Mouse (Mus musculus): Measurements from ENCODE around the gene Olfr503. TPM values are rescaled to one million over a fixed set of nuclear protein-coding genes. Genes with fewer than 3 reads are reported as not detected.

The Olfr503 gene
- polyA plus RNA-seq (2015; fragmentation: Illumina TruSeq; extraction: RNeasy Lipid Tissue Mini Kit (QIAGEN cat#74804); ENCODE audit: insufficient read depth, low read depth, low replicate concordance): not detected

DNA sequence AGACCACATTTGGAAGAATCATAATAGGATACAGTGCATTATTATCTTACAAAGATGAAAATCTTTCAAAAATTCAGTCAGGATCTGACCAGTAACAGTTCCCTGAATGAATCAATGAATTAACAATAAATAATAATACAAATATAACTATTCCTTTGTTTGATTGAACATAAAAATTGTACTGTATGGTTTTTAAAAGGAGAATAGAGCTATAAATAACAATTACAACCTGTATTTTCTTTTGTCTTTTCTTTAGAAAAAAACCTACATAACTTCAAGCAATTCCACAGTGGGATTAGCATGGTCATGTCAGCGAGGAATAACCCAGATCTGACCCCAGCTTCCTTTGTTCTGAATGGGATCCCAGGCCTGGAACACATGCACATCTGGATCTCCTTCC, at the start of gene Olfr503:
Olfr503 (plus strand) TSS at position 301 of the 400 bp plus-strand sequence.

DNA sequence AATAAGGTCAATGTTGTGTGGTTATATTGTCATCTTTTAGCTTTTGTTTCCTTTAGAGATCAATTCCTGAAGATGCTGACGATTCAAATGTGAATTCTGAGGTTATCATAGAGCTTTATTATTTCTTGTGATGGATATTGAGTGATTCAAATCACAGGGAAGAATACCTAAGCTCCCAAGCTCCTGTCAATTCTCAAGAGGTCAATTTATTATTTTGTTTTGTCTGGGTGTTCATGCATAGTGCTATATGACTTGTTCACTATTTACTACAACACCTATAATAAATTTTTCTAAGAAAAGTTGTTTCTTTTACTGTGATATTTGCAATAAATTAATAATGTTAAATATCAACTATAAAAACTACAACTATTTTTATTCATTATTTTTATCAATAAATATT, 19.4 kb upstream of the Olfr503 start, which contains the start of gene Olfr502:
Olfr502 (minus strand) TSS at position 101 of the 400 bp plus-strand sequence.

GRCm38 (mm10) chr7:108565693-108566092, 21.4 kb downstream of the Olfr503 start, which contains the start of gene Olfr504:
Olfr504 (minus strand) TSS chr7:108565793.

Other genes starting within 250 kb of the Olfr503 start
- gene Olfr491, start 231.1 kb upstream of the Olfr503 start, polyA plus RNA-seq (2015; fragmentation: Illumina TruSeq; extraction: RNeasy Lipid Tissue Mini Kit (QIAGEN cat#74804); ENCODE audit: insufficient read depth, low read depth, low replicate concordance): not detected
- gene Olfr492, start 220.9 kb upstream of the Olfr503 start, polyA plus RNA-seq (2015; fragmentation: Illumina TruSeq; extraction: RNeasy Lipid Tissue Mini Kit (QIAGEN cat#74804); ENCODE audit: insufficient read depth, low read depth, low replicate concordance): not detected
- gene Olfr493, start 197.5 kb upstream of the Olfr503 start, polyA plus RNA-seq (2015; fragmentation: Illumina TruSeq; extraction: RNeasy Lipid Tissue Mini Kit (QIAGEN cat#74804); ENCODE audit: insufficient read depth, low read depth, low replicate concordance): not detected
- gene Olfr494, start 179.2 kb upstream of the Olfr503 start, polyA plus RNA-seq (2015; fragmentation: Illumina TruSeq; extraction: RNeasy Lipid Tissue Mini Kit (QIAGEN cat#74804); ENCODE audit: insufficient read depth, low read depth, low replicate concordance): not detected
- gene Olfr495, start 151.4 kb upstream of the Olfr503 start, polyA plus RNA-seq (2015; fragmentation: Illumina TruSeq; extraction: RNeasy Lipid Tissue Mini Kit (QIAGEN cat#74804); ENCODE audit: insufficient read depth, low read depth, low replicate concordance): not detected
- gene Olfr497, start 124.1 kb upstream of the Olfr503 start, polyA plus RNA-seq (2015; fragmentation: Illumina TruSeq; extraction: RNeasy Lipid Tissue Mini Kit (QIAGEN cat#74804); ENCODE audit: insufficient read depth, low read depth, low replicate concordance): not detected
- not detected for gene Olfr498, start 79.2 kb upstream of the Olfr503 start, polyA plus RNA-seq (2015; fragmentation: Illumina TruSeq; extraction: RNeasy Lipid Tissue Mini Kit (QIAGEN cat#74804); ENCODE audit: insufficient read depth, low read depth, low replicate concordance)
- not detected for gene Olfr502, start 19.5 kb upstream of the Olfr503 start, polyA plus RNA-seq (2015; fragmentation: Illumina TruSeq; extraction: RNeasy Lipid Tissue Mini Kit (QIAGEN cat#74804); ENCODE audit: insufficient read depth, low read depth, low replicate concordance)
- not detected for gene Olfr504, start 21.3 kb downstream of the Olfr503 start, polyA plus RNA-seq (2015; fragmentation: Illumina TruSeq; extraction: RNeasy Lipid Tissue Mini Kit (QIAGEN cat#74804); ENCODE audit: insufficient read depth, low read depth, low replicate concordance)
- not detected for gene Olfr506, start 66.3 kb downstream of the Olfr503 start, polyA plus RNA-seq (2015; fragmentation: Illumina TruSeq; extraction: RNeasy Lipid Tissue Mini Kit (QIAGEN cat#74804); ENCODE audit: insufficient read depth, low read depth, low replicate concordance)
- not detected for gene Olfr507, start 77.3 kb downstream of the Olfr503 start, polyA plus RNA-seq (2015; fragmentation: Illumina TruSeq; extraction: RNeasy Lipid Tissue Mini Kit (QIAGEN cat#74804); ENCODE audit: insufficient read depth, low read depth, low replicate concordance)
- not detected for gene Olfr508, start 85.5 kb downstream of the Olfr503 start, polyA plus RNA-seq (2015; fragmentation: Illumina TruSeq; extraction: RNeasy Lipid Tissue Mini Kit (QIAGEN cat#74804); ENCODE audit: insufficient read depth, low read depth, low replicate concordance)
- not detected for gene Olfr509, start 107.4 kb downstream of the Olfr503 start, polyA plus RNA-seq (2015; fragmentation: Illumina TruSeq; extraction: RNeasy Lipid Tissue Mini Kit (QIAGEN cat#74804); ENCODE audit: insufficient read depth, low read depth, low replicate concordance)
- not detected for gene Olfr510, start 121.9 kb downstream of the Olfr503 start, polyA plus RNA-seq (2015; fragmentation: Illumina TruSeq; extraction: RNeasy Lipid Tissue Mini Kit (QIAGEN cat#74804); ENCODE audit: insufficient read depth, low read depth, low replicate concordance)
- gene Olfr512, start 168.8 kb downstream of the Olfr503 start, polyA plus RNA-seq (2015; fragmentation: Illumina TruSeq; extraction: RNeasy Lipid Tissue Mini Kit (QIAGEN cat#74804); ENCODE audit: insufficient read depth, low read depth, low replicate concordance): not detected
- not detected for gene Olfr513, start 206.4 kb downstream of the Olfr503 start, polyA plus RNA-seq (2015; fragmentation: Illumina TruSeq; extraction: RNeasy Lipid Tissue Mini Kit (QIAGEN cat#74804); ENCODE audit: insufficient read depth, low read depth, low replicate concordance)

All from pancreas, adult 10 weeks (tissue).